Mouse (Mus musculus) inflammation-experienced regulatory T-cells (primary cell): ENCODE results near the gene Vsig2. TPM values are rescaled to one million over a fixed set of nuclear protein-coding genes. Genes with fewer than 3 reads are reported as not detected.

Source experiments
- polyA plus RNA-seq, 2 experiments: library from polyadenylated mRNA; unstranded; fragments of 100-300 nt; shearing (Covaris generic); gene quantifications; one replicate each; pipeline ENCODE4 v1.2.1; 2017

Gene Vsig2
- polyA plus RNA-seq, result 1 to 10 TPM in 1 of 2 experiments, under 1 TPM in 1; 0.28 to 5.9 TPM

GRCm38 (mm10) chr9:37539170-37540025 is at the start of gene Vsig2:
Gene Vsig2 (plus strand): TSS chr9:37539255.

GRCm38 (mm10) chr9:37527396-37528224 is 11.4 kb upstream of the Vsig2 start, which contains the start of gene Esam:
Gene Esam (plus strand): TSS chr9:37528078.

GRCm38 (mm10) chr9:37552536-37553293 is 13.7 kb downstream of the Vsig2 start, which contains the start of gene Nrgn:
Gene Nrgn (minus strand): TSS chr9:37552904.

GRCm38 (mm10) chr9:37554838-37555748 is 16.0 kb downstream of the Vsig2 start, which contains the start of gene Siae:
Gene Siae (plus strand): TSS chr9:37555698.

Other genes starting within 250 kb of the Vsig2 start
- gene Ccdc15, start 190.8 kb upstream of the Vsig2 start, polyA plus RNA-seq, result 1 to 10 TPM; 6.3 to 7.1 TPM
- under 1 TPM in 1 of 2 experiments, not detected in 1; 0.05 TPM for gene Hepacam, start 171.9 kb upstream of the Vsig2 start, polyA plus RNA-seq
- not detected for gene Robo4, start 137.4 kb upstream of the Vsig2 start, polyA plus RNA-seq
- 1 to 10 TPM in 1 of 2 experiments, under 1 TPM in 1; 0.17 to 1.3 TPM for gene Robo3, start 106.0 kb upstream of the Vsig2 start, polyA plus RNA-seq
- 10 to 100 TPM; 23.8 to 28.9 TPM for gene Msantd2, start 49.9 kb upstream of the Vsig2 start, polyA plus RNA-seq
- under 1 TPM; 0.37 to 0.92 TPM for gene Esam, start 11.2 kb upstream of the Vsig2 start, polyA plus RNA-seq
- gene Nrgn, start 13.6 kb downstream of the Vsig2 start, polyA plus RNA-seq, result 10 to 100 TPM in 1 of 2 experiments, 1 to 10 TPM in 1; 1.6 to 14.9 TPM
- gene Siae, start 16.4 kb downstream of the Vsig2 start, polyA plus RNA-seq, result 10 to 100 TPM; 14.9 to 16.8 TPM
- gene Spa17, start 74.5 kb downstream of the Vsig2 start, polyA plus RNA-seq, result 1 to 10 TPM in 1 of 2 experiments, under 1 TPM in 1; 0.86 to 1.3 TPM
- gene Tbrg1, start 118.1 kb downstream of the Vsig2 start, polyA plus RNA-seq, result 100 to 1,000 TPM; 162 to 186 TPM
- under 1 TPM; 0.22 to 0.43 TPM for gene Panx3, start 130.0 kb downstream of the Vsig2 start, polyA plus RNA-seq
- 1 to 10 TPM in 1 of 2 experiments, under 1 TPM in 1; 0.07 to 2.7 TPM for gene Olfr160, start 177.0 kb downstream of the Vsig2 start, polyA plus RNA-seq
- gene Olfr874, start 205.9 kb downstream of the Vsig2 start, polyA plus RNA-seq, result not detected
- gene Olfr875, start 232.6 kb downstream of the Vsig2 start, polyA plus RNA-seq, result not detected